Mouse (Mus musculus) embryonic facial prominence, embryonic 15.5 days (tissue): ENCODE results near the gene Dtx4. TPM values are rescaled to one million over a fixed set of nuclear protein-coding genes. Genes with fewer than 3 reads are reported as not detected.

Experiments
- ATAC-seq: fragments of 200-750 bp; cut with Nextera tagmentation; 2 replicates; pipeline ENCODE4 v1.8.0; 2017; ENCODE audit warnings: low read depth, moderate TSS enrichment; ENCODE audit not compliant: insufficient number of reproducible peaks, low FRiP score, low TSS enrichment
- H3K27ac ChIP-seq: fragments of 300-500 bp; sonication (generic); replicated peaks from 2 replicates; pipeline ENCODE4 v1.5.1; 2015; ENCODE audit warnings: mild to moderate bottlenecking, inconsistent platforms
- H3K27me3 ChIP-seq: fragments of 300-500 bp; sonication (generic); 2 replicates; pipeline ENCODE4 v1.6.1; 2015; ENCODE audit warnings: inconsistent platforms
- H3K36me3 ChIP-seq: fragments of 300-500 bp; sonication (generic); 2 replicates; pipeline ENCODE4 v1.6.1; 2015; ENCODE audit warnings: mild to moderate bottlenecking, inconsistent platforms
- H3K4me1 ChIP-seq: fragments of 300-500 bp; sonication (generic); 2 replicates; pipeline ENCODE4 v1.6.1; 2015; ENCODE audit warnings: inconsistent platforms
- H3K4me2 ChIP-seq: fragments of 300-500 bp; sonication (generic); replicated peaks from 2 replicates; pipeline ENCODE4 v1.6.1; 2015; ENCODE audit warnings: mild to moderate bottlenecking, inconsistent platforms
- H3K4me3 ChIP-seq: fragments of 300-500 bp; sonication (generic); replicated peaks from 2 replicates; pipeline ENCODE4 v1.5.1; 2015; ENCODE audit warnings: mild to moderate bottlenecking, inconsistent platforms
- H3K9ac ChIP-seq: fragments of 300-500 bp; sonication (generic); 2 replicates; pipeline ENCODE4 v1.6.1; 2015; ENCODE audit warnings: inconsistent platforms
- H3K9me3 ChIP-seq: fragments of 300-500 bp; sonication (generic); replicated peaks from 2 replicates; pipeline ENCODE4 v1.6.1; 2016; ENCODE audit warnings: inconsistent platforms
- WGBS: fragments of 180-500 bp; shearing (Covaris S2); methylation state at CpG from one replicate; pipeline ENCODE4 v1.1.7; 2015; 5-methylcytosine and 5-hydroxymethylcytosine counted together
- polyA plus RNA-seq: library from polyadenylated mRNA; unstranded; fragments of >200 nt; fragmentation: Nextera tagmentation; extraction: Ambion mirVana; gene quantifications from 2 replicates; pipeline ENCODE4 v1.2.1, GENCODE M21; 2015

Dtx4 gene
- polyA plus RNA-seq, 1 experiment from 2014 or later, result 10.1 TPM

- Histone ChIP-seq H3K27me3 (no peaks in the 10 kb centered on the region), H3K4me3 (no peak overlapping the region), H3K9ac (no peak overlapping the region), H3K9me3 (no peaks in the 10 kb centered on the region), H3K4me2 (no peak overlapping the region), H3K36me3 (no peaks in the 10 kb centered on the region), H3K4me1 (no peaks in the 10 kb centered on the region), H3K27ac (no peak overlapping the region)
- ATAC-seq, result no peak
- WGBS, result 59% methylated on average over 5 of the region's 5 CpGs
Measured at GRCm38 (mm10) chr19:12440103-12440725, 61.0 kb downstream of the Dtx4 start.

GRCm38 (mm10) chr19:12439581-12439980 is 61.7 kb downstream of the Dtx4 start:
- no peak overlapping the region for H3K4me2 ChIP-seq
- no peak overlapping the region for H3K4me3 ChIP-seq
- H3K4me1 ChIP-seq, result no peaks in the 10 kb centered on the region
- WGBS, result 38% methylated on average over 1 of the region's 1 CpGs
- H3K36me3 ChIP-seq, result no peaks in the 10 kb centered on the region
- H3K9me3 ChIP-seq, result no peaks in the 10 kb centered on the region
- no peak overlapping the region for H3K27ac ChIP-seq
- no peak for ATAC-seq
- no peaks in the 10 kb centered on the region for H3K27me3 ChIP-seq
- no peak overlapping the region for H3K9ac ChIP-seq

GRCm38 (mm10) chr19:12435750-12436524 is 65.3 kb downstream of the Dtx4 start:
- Histone ChIP-seq H3K27ac (no peak overlapping the region), H3K36me3 (no peaks in the 10 kb centered on the region), H3K4me1 (no peaks in the 10 kb centered on the region), H3K4me2 (no peak overlapping the region), H3K9ac (no peak overlapping the region), H3K27me3 (no peaks in the 10 kb centered on the region), H3K4me3 (no peak overlapping the region), H3K9me3 (no peaks in the 10 kb centered on the region)
- 72% methylated on average over 4 of the region's 4 CpGs for WGBS
- ATAC-seq, result no peak

GRCm38 (mm10) chr19:12435011-12435416 is 66.2 kb downstream of the Dtx4 start:
- H3K4me1 ChIP-seq, result no peaks in the 10 kb centered on the region
- H3K27ac ChIP-seq, result no peak overlapping the region
- H3K36me3 ChIP-seq, result no peaks in the 10 kb centered on the region
- no peaks in the 10 kb centered on the region for H3K27me3 ChIP-seq
- no peak overlapping the region for H3K4me3 ChIP-seq
- no peak for ATAC-seq
- 85% methylated on average over 4 of the region's 4 CpGs for WGBS
- no peak overlapping the region for H3K9ac ChIP-seq
- H3K4me2 ChIP-seq, result no peak overlapping the region
- H3K9me3 ChIP-seq, result no peaks in the 10 kb centered on the region

GRCm38 (mm10) chr19:12433033-12433432 is 68.2 kb downstream of the Dtx4 start:
- H3K4me3 ChIP-seq, result no peak overlapping the region
- H3K27me3 ChIP-seq, result no peaks in the 10 kb centered on the region
- no peaks in the 10 kb centered on the region for H3K4me1 ChIP-seq
- no peak overlapping the region for H3K27ac ChIP-seq
- 5% methylated on average over 2 of the region's 2 CpGs for WGBS
- ATAC-seq, result no peak
- no peaks in the 10 kb centered on the region for H3K36me3 ChIP-seq
- H3K9me3 ChIP-seq, result no peaks in the 10 kb centered on the region
- no peak overlapping the region for H3K4me2 ChIP-seq
- no peak overlapping the region for H3K9ac ChIP-seq

GRCm38 (mm10) chr19:12427605-12428004 is 73.6 kb downstream of the Dtx4 start, which contains the start of gene Pfpl:
Gene Pfpl (plus strand): TSS chr19:12427905.
- H3K9ac ChIP-seq, result no peak within 1 kb of the TSS
- WGBS, result 93% methylated on average over 6 of the region's 6 CpGs
- H3K9me3 ChIP-seq, result no peaks in the 10 kb centered on the region
- H3K36me3 ChIP-seq, result no peaks in the 10 kb centered on the region
- no peaks in the 10 kb centered on the region for H3K27me3 ChIP-seq
- no peak within 1 kb of the TSS for H3K4me2 ChIP-seq
- no peak within 1 kb of the TSS for H3K27ac ChIP-seq
- no peak for ATAC-seq
- H3K4me1 ChIP-seq, result no peaks in the 10 kb centered on the region
- no peak within 1 kb of the TSS for H3K4me3 ChIP-seq

GRCm38 (mm10) chr19:12427101-12427500 is 74.2 kb downstream of the Dtx4 start:
- Histone ChIP-seq H3K9me3 (no peaks in the 10 kb centered on the region), H3K4me1 (no peaks in the 10 kb centered on the region), H3K4me3 (no peak overlapping the region), H3K27ac (no peak overlapping the region), H3K36me3 (no peaks in the 10 kb centered on the region), H3K9ac (no peak overlapping the region), H3K4me2 (no peak overlapping the region), H3K27me3 (no peaks in the 10 kb centered on the region)
- ATAC-seq, result no peak
- WGBS, result 76% methylated on average over 5 of the region's 5 CpGs

GRCm38 (mm10) chr19:12421680-12422079 is 79.6 kb downstream of the Dtx4 start:
- Histone ChIP-seq H3K27ac (no peak overlapping the region), H3K4me1 (no peaks in the 10 kb centered on the region), H3K27me3 (no peaks in the 10 kb centered on the region), H3K4me3 (no peak overlapping the region), H3K9me3 (no peaks in the 10 kb centered on the region), H3K4me2 (no peak overlapping the region), H3K36me3 (no peaks in the 10 kb centered on the region), H3K9ac (no peak overlapping the region)
- 87% methylated on average over 1 of the region's 1 CpGs for WGBS
- ATAC-seq, result no peak

GRCm38 (mm10) chr19:12420555-12420954 is 80.7 kb downstream of the Dtx4 start:
- no peaks in the 10 kb centered on the region for H3K36me3 ChIP-seq
- no peak overlapping the region for H3K4me2 ChIP-seq
- WGBS, result 53% methylated on average over 6 of the region's 6 CpGs

GRCm38 (mm10) chr19:12418312-12418711 is 82.9 kb downstream of the Dtx4 start:
- ATAC-seq, result no peak
- H3K36me3 ChIP-seq, result no peaks in the 10 kb centered on the region
- no peak overlapping the region for H3K4me2 ChIP-seq
- H3K27me3 ChIP-seq, result no peaks in the 10 kb centered on the region
- H3K27ac ChIP-seq, result no peak overlapping the region
- WGBS, result 84% methylated on average over 3 of the region's 3 CpGs
- H3K9me3 ChIP-seq, result no peaks in the 10 kb centered on the region
- no peaks in the 10 kb centered on the region for H3K4me1 ChIP-seq
- no peak overlapping the region for H3K4me3 ChIP-seq
- H3K9ac ChIP-seq, result no peak overlapping the region

More at GRCm38 (mm10) chr19:12420555-12420954, 80.7 kb downstream of the Dtx4 start:
- Histone ChIP-seq H3K4me3 (no peak overlapping the region), H3K9ac (no peak overlapping the region), H3K27ac (no peak overlapping the region), H3K9me3 (no peaks in the 10 kb centered on the region), H3K27me3 (no peaks in the 10 kb centered on the region), H3K4me1 (no peaks in the 10 kb centered on the region)
- ATAC-seq, result no peak

- Histone ChIP-seq H3K4me3 (no peak within 1 kb of the TSS), H3K27ac (peak within 1 kb of the TSS; percentile 5; the same call in 1 of the 2 replicates), H3K9ac (no peak within 1 kb of the TSS), H3K27me3 (no peaks in the 10 kb centered on the region), H3K4me1 (no peaks in the 10 kb centered on the region), H3K9me3 (no peaks in the 10 kb centered on the region), H3K36me3 (no peaks in the 10 kb centered on the region), H3K4me2 (no peak within 1 kb of the TSS)
- no peak for ATAC-seq
Measured at GRCm38 (mm10) chr19:12417361-12417760, 83.9 kb downstream of the Dtx4 start, which contains the start of gene Olfr1441. Gene Olfr1441 (plus strand): TSS chr19:12417433.
